Mouse (Mus musculus) forebrain, embryonic 16.5 days (tissue): ENCODE measurements around the gene Eftud2. TPM values are rescaled to one million over a fixed set of nuclear protein-coding genes. Genes with fewer than 3 reads are reported as not detected.

Source experiments
- ATAC-seq: fragments of 200-750 bp; cut with Nextera tagmentation; 2 replicates; pipeline ENCODE4 v1.8.0; 2017; ENCODE audit warnings: mild to moderate bottlenecking, moderate library complexity
- H3K27ac ChIP-seq: fragments of 300-500 bp; sonication (generic); 2 replicates; pipeline ENCODE4 v1.5.1; 2014; ENCODE audit warnings: low read length, control low read depth
- H3K27me3 ChIP-seq: fragments of 300-500 bp; sonication (generic); replicated peaks from 2 replicates; pipeline ENCODE4 v1.6.1; 2014; ENCODE audit warnings: low read length; ENCODE audit not compliant: control insufficient read depth, insufficient read depth
- H3K36me3 ChIP-seq: fragments of 300-500 bp; sonication (generic); 2 replicates; pipeline ENCODE4 v1.6.1; 2014; ENCODE audit not compliant: control insufficient read depth, insufficient read depth
- H3K4me1 ChIP-seq: fragments of 300-500 bp; sonication (generic); replicated peaks from 2 replicates; pipeline ENCODE4 v1.6.1; 2014; ENCODE audit warnings: low read length; ENCODE audit not compliant: control insufficient read depth, insufficient read depth
- H3K4me2 ChIP-seq: fragments of 300-500 bp; sonication (generic); 2 replicates; pipeline ENCODE4 v1.6.1; 2014; ENCODE audit warnings: mild to moderate bottlenecking, low read length, control low read depth
- H3K4me3 ChIP-seq: fragments of 300-500 bp; sonication (generic); replicated peaks from 2 replicates; pipeline ENCODE4 v1.5.1; 2014; ENCODE audit warnings: mild to moderate bottlenecking, low read length, control low read depth
- H3K9ac ChIP-seq: fragments of 300-500 bp; sonication (generic); replicated peaks from 2 replicates; pipeline ENCODE4 v1.6.1; 2014; ENCODE audit warnings: low read depth, low read length, control low read depth
- H3K9me3 ChIP-seq: fragments of 300-500 bp; sonication (generic); 2 replicates; pipeline ENCODE4 v1.6.1; 2016; ENCODE audit warnings: low read length; ENCODE audit not compliant: control insufficient read depth
- WGBS: fragments of 180-500 bp; shearing (Covaris S2); extraction: QIAGEN DNeasy Blood & Tissue Kit; methylation state at CpG from one replicate; pipeline ENCODE4 v1.1.7; 2014; 5-methylcytosine and 5-hydroxymethylcytosine counted together
- polyA plus RNA-seq: library from polyadenylated mRNA; unstranded; fragments of >200 nt; fragmentation: Nextera tagmentation; extraction: Ambion mirVana; gene quantifications from 2 replicates; pipeline ENCODE4 v1.2.1, GENCODE M21; 2015

Gene Eftud2
- polyA plus RNA-seq, 1 experiment from 2014 or later, result 188 TPM

- Histone ChIP-seq H3K9me3 (no peaks in the 10 kb centered on the region), H3K4me1 (peaks cover 8% of the 10 kb centered on the region; the same call in 1 of the 2 replicates), H3K36me3 (no peaks in the 10 kb centered on the region), H3K9ac (no peak overlapping the region), H3K27ac (no peak overlapping the region), H3K4me2 (no peak overlapping the region), H3K4me3 (no peak overlapping the region), H3K27me3 (no peaks in the 10 kb centered on the region)
- no peak for ATAC-seq
- WGBS, result 41% methylated on average over 4 of the region's 4 CpGs
Observed at GRCm38 (mm10) chr11:102901199-102901598, 20.4 kb upstream of the Eftud2 start.

- no peaks in the 10 kb centered on the region for H3K27me3 ChIP-seq
- no peaks in the 10 kb centered on the region for H3K36me3 ChIP-seq
- no peak for ATAC-seq
- no peak within 1 kb of the TSS for H3K4me2 ChIP-seq
- no peak within 1 kb of the TSS for H3K9ac ChIP-seq
- H3K4me1 ChIP-seq, result peaks cover 8% of the 10 kb centered on the region; the same call in 1 of the 2 replicates
- H3K27ac ChIP-seq, result no peak within 1 kb of the TSS
- H3K4me3 ChIP-seq, result no peak within 1 kb of the TSS
- no peaks in the 10 kb centered on the region for H3K9me3 ChIP-seq
- WGBS, result 19% methylated on average over 7 of the region's 7 CpGs
Observed at GRCm38 (mm10) chr11:102900763-102901162, 20.0 kb upstream of the Eftud2 start, which contains the start of gene Gfap. Gene Gfap (minus strand): TSS chr11:102900912.

- H3K4me1 ChIP-seq, result peaks cover 8% of the 10 kb centered on the region; the same call in 1 of the 2 replicates
- H3K4me2 ChIP-seq, result no peak overlapping the region
- H3K27me3 ChIP-seq, result peaks cover 4% of the 10 kb centered on the region
- 0 out of 2 replicates have a peak overlapping the region, but pooled peaks have one; percentile 15 for H3K9ac ChIP-seq
- 40% methylated on average over 9 of the region's 9 CpGs for WGBS
- peak; percentile 90 for ATAC-seq
- no peaks in the 10 kb centered on the region for H3K9me3 ChIP-seq
- H3K36me3 ChIP-seq, result no peaks in the 10 kb centered on the region
- H3K4me3 ChIP-seq, result no peak overlapping the region
- no peak overlapping the region; the same call in 1 of the 2 replicates for H3K27ac ChIP-seq
Observed at GRCm38 (mm10) chr11:102898408-102898807, 17.6 kb upstream of the Eftud2 start.

- Histone ChIP-seq H3K9me3 (no peaks in the 10 kb centered on the region), H3K27ac (no peak overlapping the region), H3K4me2 (no peak overlapping the region), H3K36me3 (no peaks in the 10 kb centered on the region), H3K9ac (no peak overlapping the region), H3K4me3 (no peak overlapping the region), H3K4me1 (peaks cover 14% of the 10 kb centered on the region), H3K27me3 (peaks cover 7% of the 10 kb centered on the region)
- ATAC-seq, result no peak
- WGBS, result 74% methylated on average over 20 of the region's 20 CpGs
Observed at GRCm38 (mm10) chr11:102896641-102897040, 15.9 kb upstream of the Eftud2 start.

- Histone ChIP-seq H3K4me3 (no peak overlapping the region), H3K36me3 (no peaks in the 10 kb centered on the region), H3K4me2 (no peak overlapping the region), H3K27me3 (peaks cover 7% of the 10 kb centered on the region), H3K9me3 (no peaks in the 10 kb centered on the region), H3K4me1 (peaks cover 11% of the 10 kb centered on the region), H3K9ac (no peak overlapping the region), H3K27ac (no peak overlapping the region)
- no peak for ATAC-seq
- 86% methylated on average over 9 of the region's 9 CpGs for WGBS
Observed at GRCm38 (mm10) chr11:102895779-102896178, 15.0 kb upstream of the Eftud2 start.

- Histone ChIP-seq H3K36me3 (no peaks in the 10 kb centered on the region), H3K9ac (no peak overlapping the region), H3K27me3 (peaks cover 7% of the 10 kb centered on the region), H3K27ac (no peak overlapping the region), H3K4me3 (no peak overlapping the region), H3K4me1 (peaks cover 11% of the 10 kb centered on the region), H3K9me3 (no peaks in the 10 kb centered on the region), H3K4me2 (no peak overlapping the region)
- 87% methylated on average over 4 of the region's 4 CpGs for WGBS
- ATAC-seq, result no peak
Observed at GRCm38 (mm10) chr11:102894716-102895115, 13.9 kb upstream of the Eftud2 start.

- Histone ChIP-seq H3K36me3 (no peaks in the 10 kb centered on the region), H3K4me2 (peak overlapping the region; percentile 34), H3K27me3 (peaks cover 10% of the 10 kb centered on the region), H3K4me1 (peaks cover 7% of the 10 kb centered on the region), H3K9me3 (no peaks in the 10 kb centered on the region), H3K4me3 (peak overlapping the region; percentile 19; the same call in 1 of the 2 replicates), H3K27ac (no peak overlapping the region), H3K9ac (peak overlapping the region; percentile 16; the same call in 1 of the 2 replicates)
- no peak for ATAC-seq
- 3% methylated on average over 43 of the region's 43 CpGs for WGBS
Observed at GRCm38 (mm10) chr11:102893015-102893651, 12.3 kb upstream of the Eftud2 start.

GRCm38 (mm10) chr11:102890096-102890495 lies 9.3 kb upstream of the Eftud2 start:
- Histone ChIP-seq H3K9me3 (no peaks in the 10 kb centered on the region), H3K4me1 (peaks cover 8% of the 10 kb centered on the region), H3K36me3 (no peaks in the 10 kb centered on the region), H3K27ac (no peak overlapping the region), H3K4me3 (no peak overlapping the region), H3K4me2 (no peak overlapping the region), H3K27me3 (peaks cover 10% of the 10 kb centered on the region), H3K9ac (no peak overlapping the region)
- WGBS, result 72% methylated on average over 5 of the region's 5 CpGs
- ATAC-seq, result no peak

- Histone ChIP-seq H3K27me3 (peaks cover 6% of the 10 kb centered on the region; the same call in 1 of the 2 replicates), H3K4me2 (no peak overlapping the region), H3K9me3 (no peaks in the 10 kb centered on the region), H3K9ac (no peak overlapping the region), H3K4me1 (peaks cover 6% of the 10 kb centered on the region), H3K27ac (no peak overlapping the region), H3K4me3 (no peak overlapping the region), H3K36me3 (no peaks in the 10 kb centered on the region)
- WGBS, result 62% methylated on average over 3 of the region's 3 CpGs
- no peak for ATAC-seq
Observed at GRCm38 (mm10) chr11:102888135-102888534, 7.3 kb upstream of the Eftud2 start.
